Mouse (Mus musculus): ENCODE data around the gene Mef2b. TPM values are rescaled to one million over a fixed set of nuclear protein-coding genes. Genes with fewer than 3 reads are reported as not detected.

Mef2b gene
- total and polyA plus RNA-seq, 3 experiments = 60.1 to 232 (median 168) TPM

DNA sequence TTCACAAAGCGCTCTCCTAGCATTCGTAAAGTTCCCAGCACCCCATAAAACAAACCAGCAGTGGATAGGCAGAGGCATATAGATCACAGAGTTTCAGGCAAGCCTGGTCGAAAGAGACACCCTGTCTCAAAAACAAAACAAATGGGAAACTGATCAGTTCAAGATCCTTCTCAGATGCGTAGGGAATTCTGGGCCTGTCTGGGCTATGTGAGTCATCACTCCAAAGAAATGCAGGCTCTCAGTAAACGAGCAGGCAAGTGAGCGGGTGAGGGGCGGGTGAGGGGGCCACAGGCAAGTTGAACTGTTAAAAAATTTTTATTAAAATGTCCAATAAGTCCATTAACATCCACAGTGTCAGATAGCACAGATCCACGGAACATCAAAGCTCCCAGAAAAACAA, 46.7 kb upstream of the Mef2b start:
- dilution Hi-C loops (cut with MboI; ENCODE audit: extremely low pct_ligation_motif_present, extremely low pct_unique_long_range_greater_than_20kb, low sequenced_read_pairs) = no loop called here
- DNase-seq (ENCODE audit: extremely low read depth) = no peak
- Histone ChIP-seq H3K9ac (ENCODE audit: insufficient read depth, low read depth) (no peak overlapping the region), H3K4me2 (ENCODE audit: insufficient read depth, low read depth, poor library complexity, severe bottlenecking) (no peak overlapping the region), H3K9me3 (replicated peaks; ENCODE audit: low read length) (peaks cover 2% of the 10 kb centered on the region), H3K27me3 (replicated peaks) (no peaks in the 10 kb centered on the region), H3K4me3 (replicated peaks in 1 of 3; ENCODE audit: low read depth in 2 of 3, low read length in 2 of 3, poor library complexity in 1 of 3) (no peak overlapping the region), H3K79me2 (replicated peaks; ENCODE audit: control insufficient read depth, extremely low read depth, insufficient read depth, poor library complexity, severe bottlenecking) (no peaks in the 10 kb centered on the region), H3K4me1 (ENCODE audit: control insufficient read depth in 1 of 2, insufficient read depth in 2 of 2) (no peaks in the 10 kb centered on the region), H3K27ac (ENCODE audit: insufficient read depth, low read depth) (no peak overlapping the region), H3K36me3 (replicated peaks in 1 of 2; ENCODE audit: control insufficient read depth in 1 of 2, insufficient read depth in 1 of 2, low read length in 1 of 2) (peaks cover 2 to 50% of the 10 kb centered on the region in 2 experiments)
- no peak for TF ChIP-seq HCFC1 (IDR thresholded peaks at IDR 0.05; ENCODE audit: low read depth, low read length)
- no peak for TF ChIP-seq MEF2A (IDR thresholded peaks at IDR 0.05; ENCODE audit: borderline replicate concordance, low read depth, low read length)
- no peak for TF ChIP-seq JUN (IDR thresholded peaks at IDR 0.05; ENCODE audit: insufficient read depth, low read depth, low read length)
- no peak for TF ChIP-seq IRF4 (IDR thresholded peaks at IDR 0.05; ENCODE audit: low read depth, low read length)
- TF ChIP-seq TCF12 (IDR thresholded peaks at IDR 0.05; ENCODE audit: low read depth, low read length) = no peak
- no peak for TF ChIP-seq RCOR1 (conservative IDR thresholded peaks at IDR 0.05; ENCODE audit: low read depth, low read length)
- TF ChIP-seq ELF1 (IDR thresholded peaks at IDR 0.05; ENCODE audit: low read depth, low read length) = no peak
- no peak for TF ChIP-seq PAX5 (IDR thresholded peaks at IDR 0.05; ENCODE audit: low read length)
- no peak for TF ChIP-seq MAX (IDR thresholded peaks at IDR 0.05; ENCODE audit: low read length)
- TF ChIP-seq ZC3H11A (IDR thresholded peaks at IDR 0.05; ENCODE audit: low read depth, low read length) = no peak
- no peak for TF ChIP-seq MXI1 (IDR thresholded peaks at IDR 0.05; ENCODE audit: low read depth, low read length)
- TF ChIP-seq USF2 (conservative IDR thresholded peaks at IDR 0.05; ENCODE audit: low read depth, low read length) = no peak
- in situ Hi-C loops (cut with MboI; ENCODE audit: low pct_ligation_motif_present, low pct_unique_long_range_greater_than_20kb, low sequenced_read_pairs) = no loop called here

DNA sequence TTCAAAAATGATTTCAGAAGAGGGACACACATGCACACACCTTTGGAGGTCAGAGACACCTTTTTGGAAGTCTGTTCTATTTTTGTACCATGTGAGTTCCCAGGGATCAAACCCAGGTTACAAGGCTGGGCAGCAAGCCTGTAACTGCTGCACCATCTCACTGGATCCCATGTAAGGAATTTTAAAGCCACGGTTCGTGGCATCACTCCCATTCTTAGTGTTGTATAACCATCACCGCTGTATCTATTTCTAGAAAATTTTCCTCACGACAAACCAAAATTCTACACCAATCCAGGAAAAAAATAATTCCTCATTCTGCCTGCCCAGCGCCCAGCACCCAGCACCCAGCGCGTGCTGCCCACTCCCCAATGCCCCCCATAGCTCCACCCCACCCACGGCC, 40.2 kb upstream of the Mef2b start:
- in situ Hi-C loops (cut with MboI; ENCODE audit: low pct_ligation_motif_present, low pct_unique_long_range_greater_than_20kb, low sequenced_read_pairs) = no loop called here
- H3K27ac ChIP-seq (ENCODE audit: insufficient read depth, low read depth) = no peak overlapping the region
- H3K4me3 ChIP-seq (replicated peaks in 1 of 3; ENCODE audit: low read depth in 2 of 3, low read length in 2 of 3, poor library complexity in 1 of 3) = no peak overlapping the region
- H3K4me2 ChIP-seq (ENCODE audit: insufficient read depth, low read depth, poor library complexity, severe bottlenecking) = no peak overlapping the region
- DNase-seq (ENCODE audit: extremely low read depth) = no peak
- H3K36me3 ChIP-seq (replicated peaks in 1 of 2; ENCODE audit: control insufficient read depth in 1 of 2, insufficient read depth in 1 of 2, low read length in 1 of 2) = peaks cover 2 to 85% of the 10 kb centered on the region in 2 experiments
- no peaks in the 10 kb centered on the region for H3K27me3 ChIP-seq (replicated peaks)
- H3K4me1 ChIP-seq (ENCODE audit: control insufficient read depth in 1 of 2, insufficient read depth in 2 of 2) = peaks cover 0 to 3% of the 10 kb centered on the region in 2 experiments; a peak in 2 of 4 replicates
- TF ChIP-seq MAX (IDR thresholded peaks at IDR 0.05; ENCODE audit: low read length) = no peak
- no peak overlapping the region for H3K9ac ChIP-seq (ENCODE audit: insufficient read depth, low read depth)
- no peaks in the 10 kb centered on the region for H3K79me2 ChIP-seq (replicated peaks; ENCODE audit: control insufficient read depth, extremely low read depth, insufficient read depth, poor library complexity, severe bottlenecking)
- no peaks in the 10 kb centered on the region for H3K9me3 ChIP-seq (replicated peaks; ENCODE audit: low read length)
- dilution Hi-C loops (cut with MboI; ENCODE audit: extremely low pct_ligation_motif_present, extremely low pct_unique_long_range_greater_than_20kb, low sequenced_read_pairs) = no loop called here

DNA sequence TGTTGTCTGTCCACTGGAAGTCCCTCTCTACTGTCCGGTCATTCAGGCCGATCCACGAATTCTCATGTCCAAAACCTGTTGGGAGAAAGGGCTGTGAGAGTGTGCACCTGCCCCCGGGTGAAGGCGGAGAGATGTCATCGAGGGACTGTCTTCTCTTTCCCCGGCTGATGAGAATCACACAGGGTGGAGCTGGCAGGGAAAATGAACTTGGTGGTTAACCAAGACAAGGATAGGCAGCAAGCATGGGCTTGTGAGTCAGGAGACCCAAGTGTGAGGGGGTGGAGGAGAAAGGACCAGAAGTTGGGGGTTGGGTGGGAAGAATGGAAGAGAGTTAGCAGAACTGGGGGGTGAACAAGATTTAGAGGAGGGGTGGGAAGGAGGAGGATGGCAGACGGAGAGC, 39.3 kb upstream of the Mef2b start:
- no peak overlapping the region for H3K9ac ChIP-seq (ENCODE audit: insufficient read depth, low read depth)
- TF ChIP-seq MEF2A (IDR thresholded peaks at IDR 0.05; ENCODE audit: borderline replicate concordance, low read depth, low read length) = no peak
- TF ChIP-seq NRF1 (IDR thresholded peaks at IDR 0.05; ENCODE audit: low read depth, low read length) = no peak
- no peak for TF ChIP-seq MYC (IDR thresholded peaks at IDR 0.05; ENCODE audit: low read depth, low read length)
- no peak for TF ChIP-seq GABPA (IDR thresholded peaks at IDR 0.05; ENCODE audit: insufficient replicate concordance, low read depth, low read length)
- no peak for TF ChIP-seq USF1 (IDR thresholded peaks at IDR 0.05; ENCODE audit: low read depth, low read length)
- TF ChIP-seq ZMIZ1 (IDR thresholded peaks at IDR 0.05; ENCODE audit: low read depth, low read length) = no peak
- TF ChIP-seq TCF12 (IDR thresholded peaks at IDR 0.05; ENCODE audit: low read depth, low read length) = no peak
- TF ChIP-seq POLR2A (IDR thresholded peaks at IDR 0.05; ENCODE audit: low read depth, low read length) = no peak
- DNase-seq (ENCODE audit: extremely low read depth) = no peak
- H3K4me3 ChIP-seq (replicated peaks in 1 of 3; ENCODE audit: low read depth in 2 of 3, low read length in 2 of 3, poor library complexity in 1 of 3) = no peak overlapping the region
- no peak overlapping the region for H3K27ac ChIP-seq (ENCODE audit: insufficient read depth, low read depth)
- H3K27me3 ChIP-seq (replicated peaks) = no peaks in the 10 kb centered on the region
- H3K9me3 ChIP-seq (replicated peaks; ENCODE audit: low read length) = no peaks in the 10 kb centered on the region
- peaks cover 2 to 79% of the 10 kb centered on the region in 2 experiments for H3K36me3 ChIP-seq (replicated peaks in 1 of 2; ENCODE audit: control insufficient read depth in 1 of 2, insufficient read depth in 1 of 2, low read length in 1 of 2)
- no peaks in the 10 kb centered on the region for H3K79me2 ChIP-seq (replicated peaks; ENCODE audit: control insufficient read depth, extremely low read depth, insufficient read depth, poor library complexity, severe bottlenecking)
- dilution Hi-C loops (cut with MboI; ENCODE audit: extremely low pct_ligation_motif_present, extremely low pct_unique_long_range_greater_than_20kb, low sequenced_read_pairs) = no loop called here
- in situ Hi-C loops (cut with MboI; ENCODE audit: low pct_ligation_motif_present, low pct_unique_long_range_greater_than_20kb, low sequenced_read_pairs) = no loop called here
- H3K4me2 ChIP-seq (ENCODE audit: insufficient read depth, low read depth, poor library complexity, severe bottlenecking) = no peak overlapping the region
- H3K4me1 ChIP-seq (ENCODE audit: control insufficient read depth in 1 of 2, insufficient read depth in 2 of 2) = peaks cover 0 to 13% of the 10 kb centered on the region in 2 experiments; a peak in 2 of 4 replicates
